Mouse (Mus musculus) CH12F3 (cell line): ENCODE measurements at regions not wholly inside any gene's neighbourhood (a gene's known extent, or its start where the extent isn't known, plus 50 kb on each side); places are given as distances from the start of the nearest gene placed in this dataset.

Experiments used
- in situ Hi-C: fragments of 300-500 bp; cut with MboI; formaldehyde crosslinking; loops from 2 replicates; pipeline ENCODE4 v1.14.3; 2020; ENCODE audit warnings: low sequenced_read_pairs

GRCm38 (mm10) chr12:28922236-28922635 is 170.6 kb downstream of the Eipr1 start:
- in situ Hi-C loops: no loop called here

- in situ Hi-C loops: no loop called here
Observed at GRCm38 (mm10) chr12:28925206-28925605, 173.6 kb downstream of the Eipr1 start.

GRCm38 (mm10) chr12:28939936-28940335 is 188.3 kb downstream of the Eipr1 start:
- in situ Hi-C loops: no loop called here

GRCm38 (mm10) chr12:28948889-28949288 is 197.3 kb downstream of the Eipr1 start:
- in situ Hi-C loops: no loop called here

GRCm38 (mm10) chr12:28949307-28949706 is 197.7 kb downstream of the Eipr1 start:
- in situ Hi-C loops: no loop called here

- in situ Hi-C loops: no loop called here
Observed at GRCm38 (mm10) chr12:28957155-28957554, 205.6 kb downstream of the Eipr1 start.

GRCm38 (mm10) chr12:28958661-28959060 is 207.1 kb downstream of the Eipr1 start:
- in situ Hi-C loops: no loop called here

- in situ Hi-C loops: no loop called here
Observed at GRCm38 (mm10) chr12:28969671-28970379, 218.2 kb downstream of the Eipr1 start.

GRCm38 (mm10) chr12:28974571-28975041 is 223.0 kb downstream of the Eipr1 start:
- in situ Hi-C loops: no loop called here

- in situ Hi-C loops: no loop called here
Observed at GRCm38 (mm10) chr12:28975249-28975648, 223.6 kb downstream of the Eipr1 start.

GRCm38 (mm10) chr12:28979679-28980078 is 228.1 kb downstream of the Eipr1 start:
- in situ Hi-C loops: no loop called here

GRCm38 (mm10) chr12:28986214-28986613 is 234.6 kb downstream of the Eipr1 start:
- in situ Hi-C loops: no loop called here

- in situ Hi-C loops: no loop called here
Observed at GRCm38 (mm10) chr12:28997474-28998192, 246.0 kb downstream of the Eipr1 start.

- in situ Hi-C loops: no loop called here
Observed at GRCm38 (mm10) chr12:28999963-29000451, 248.4 kb downstream of the Eipr1 start.

- in situ Hi-C loops: no loop called here
Observed at GRCm38 (mm10) chr12:29004504-29004903, 252.9 kb downstream of the Eipr1 start.

- in situ Hi-C loops: no loop called here
Observed at GRCm38 (mm10) chr12:29014601-29015000, 263.0 kb downstream of the Eipr1 start.

GRCm38 (mm10) chr12:29015200-29015862 is 263.7 kb downstream of the Eipr1 start:
- in situ Hi-C loops: no loop called here

- in situ Hi-C loops: no loop called here
Observed at GRCm38 (mm10) chr12:29021152-29021551, 269.5 kb downstream of the Eipr1 start.

- in situ Hi-C loops: no loop called here
Observed at GRCm38 (mm10) chr12:29028171-29028570, 276.6 kb downstream of the Eipr1 start.

GRCm38 (mm10) chr12:29029461-29029860 is 277.9 kb downstream of the Eipr1 start:
- in situ Hi-C loops: no loop called here

- in situ Hi-C loops: no loop called here
Observed at GRCm38 (mm10) chr12:29046009-29046408, 294.4 kb downstream of the Eipr1 start.
